Mouse (Mus musculus) heart, postnatal 4 days (tissue): Measurements from ENCODE around the gene 4930596D02Rik. TPM values are rescaled to one million over a fixed set of nuclear protein-coding genes. Genes with fewer than 3 reads are reported as not detected.

Source experiments
- DNase-seq: peaks from one replicate; pipeline ENCODE4 v3.0.0; 2021
- total RNA-seq, 2 experiments: library from RNA; stranded (reverse); gene quantifications; 2 replicates each; pipeline ENCODE4 v1.2.3; 2021

4930596D02Rik gene
- not detected for total RNA-seq

DNA sequence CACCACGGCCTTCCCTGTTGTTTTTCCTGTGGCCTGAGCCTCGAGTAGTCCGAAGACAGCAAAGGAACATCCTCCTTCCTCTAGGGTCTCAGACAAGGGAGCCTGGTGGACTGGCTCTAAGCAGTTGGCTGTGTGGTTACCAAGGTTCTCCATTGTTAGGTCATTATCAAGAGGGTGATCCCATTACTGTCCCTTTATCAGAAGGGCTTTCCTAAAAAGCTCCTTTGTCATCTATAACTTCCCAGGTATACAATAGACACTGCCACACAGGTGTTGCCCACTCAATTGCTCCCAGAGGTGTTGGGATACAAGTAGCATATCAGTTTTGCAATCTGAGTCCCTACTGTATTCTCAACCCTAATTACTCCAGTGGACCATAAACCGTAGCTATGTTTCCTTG, at the start of gene 4930596D02Rik:
Gene 4930596D02Rik, minus strand, starts transcription at position 101 of the 400 bp plus-strand sequence.
- no peak for DNase-seq

DNA sequence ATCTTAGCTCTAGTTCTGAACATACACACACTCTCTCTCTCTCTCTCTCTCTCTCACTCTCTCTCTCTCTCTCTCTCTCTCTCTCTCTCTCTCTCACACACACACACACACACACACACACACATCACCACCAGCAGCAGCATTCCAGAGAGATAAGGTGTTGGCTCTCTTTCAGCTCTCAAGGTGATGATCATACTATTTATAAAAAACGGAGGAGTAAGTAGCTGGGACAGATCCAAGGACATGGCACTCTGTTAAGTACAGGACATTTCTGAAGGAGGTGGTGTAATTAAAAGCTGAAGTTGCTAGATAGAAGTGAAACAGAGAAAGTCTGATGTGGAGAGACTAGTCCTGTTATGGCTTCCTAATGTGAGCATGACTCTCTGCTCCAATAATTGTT, 41.5 kb upstream of the 4930596D02Rik start:
- peak; percentile 33 for DNase-seq

DNA sequence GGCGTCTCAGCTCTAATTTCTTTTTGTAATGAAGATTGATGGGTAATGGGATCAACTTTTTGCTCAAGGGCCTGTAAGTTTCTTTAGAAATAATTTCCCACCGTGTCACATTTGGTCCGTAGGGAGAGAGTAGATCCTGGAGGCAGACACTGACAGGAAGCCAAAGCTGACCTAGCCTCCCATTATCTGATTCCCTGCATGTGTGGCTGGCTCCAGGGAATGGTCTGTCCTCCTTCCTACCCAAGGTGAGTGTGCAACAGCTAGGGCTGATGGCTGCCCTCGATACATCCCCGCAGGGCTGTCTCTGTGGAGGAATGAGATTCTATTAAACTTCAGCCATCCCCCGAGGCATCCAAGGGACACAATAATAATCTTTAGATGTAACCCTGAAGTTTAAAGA, 33.5 kb upstream of the 4930596D02Rik start:
- no peak for DNase-seq

DNA sequence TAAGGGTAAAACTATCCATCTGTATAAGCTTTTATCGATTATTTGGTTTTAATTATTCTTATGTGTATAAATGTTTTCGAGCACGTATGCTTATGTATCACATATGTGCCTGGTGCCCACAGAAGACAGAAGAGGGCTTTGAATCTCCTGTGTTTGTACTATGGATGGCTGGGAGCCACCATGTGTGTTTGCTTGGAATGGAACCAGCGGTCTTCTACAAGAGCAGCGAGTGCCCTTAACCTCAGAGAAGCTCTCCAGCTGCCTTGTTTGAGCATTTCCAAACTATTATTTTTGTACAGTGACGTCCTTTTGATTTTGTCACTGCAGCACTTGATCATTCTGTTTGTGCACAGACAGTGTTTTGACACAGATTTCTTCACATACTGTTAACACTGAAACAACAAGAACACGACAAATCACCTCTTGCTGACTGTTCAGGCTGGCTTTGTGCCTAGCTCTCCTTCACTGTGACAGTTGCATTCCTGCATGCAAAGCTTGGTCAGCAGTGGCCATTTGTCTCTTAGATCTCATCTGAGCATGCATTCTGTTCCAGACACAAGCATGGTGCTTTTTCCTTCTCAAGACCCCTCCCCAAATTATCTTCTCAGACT, 30.4 kb upstream of the 4930596D02Rik start:
- DNase-seq, result no peak

DNA sequence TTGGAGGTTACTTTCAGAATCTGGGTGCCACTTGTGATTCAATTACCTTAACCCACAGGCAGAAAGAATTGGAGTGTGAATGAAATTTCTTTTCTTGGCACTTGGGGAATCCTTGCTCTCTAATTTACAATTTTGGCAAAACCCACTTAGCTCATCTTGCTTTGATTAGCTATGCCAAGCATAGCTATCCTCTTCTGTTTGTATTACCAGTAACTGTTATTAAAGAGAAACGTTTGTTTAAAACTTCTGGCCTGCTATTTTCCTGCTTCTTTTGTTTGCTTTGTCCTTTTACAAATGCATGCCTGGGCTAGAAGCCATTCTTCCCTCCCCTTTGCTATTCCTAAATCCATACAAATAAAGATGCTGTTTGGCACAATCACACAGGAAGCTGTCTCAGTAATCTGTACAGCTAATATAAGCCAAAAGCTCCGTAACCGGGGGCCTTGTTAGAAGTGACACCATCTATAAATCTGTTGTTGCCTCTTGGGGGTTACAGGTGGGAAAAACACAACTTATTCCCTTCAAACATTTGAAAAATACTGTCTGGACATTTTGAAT, 19.0 kb downstream of the 4930596D02Rik start:
- DNase-seq, result no peak

DNA sequence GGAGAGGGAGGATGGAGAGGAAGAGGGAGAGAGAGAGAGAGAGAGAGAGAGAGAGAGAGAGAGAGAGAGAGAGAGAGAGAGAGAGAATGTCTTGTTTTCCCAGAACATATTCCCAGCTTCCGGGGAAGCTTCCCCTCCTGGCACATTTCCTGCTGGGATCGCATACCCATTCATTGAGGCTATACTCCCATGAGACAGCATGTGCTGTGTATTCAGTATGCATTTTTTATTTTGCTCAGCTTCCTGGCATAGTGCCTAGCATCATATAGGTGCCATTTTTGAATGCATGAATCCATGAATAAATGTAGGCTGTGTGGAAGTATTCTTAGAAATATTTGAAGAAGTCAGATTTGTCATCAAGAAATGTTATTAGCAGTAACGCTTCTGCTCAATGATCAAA, 31.7 kb downstream of the 4930596D02Rik start:
- no peak for DNase-seq

DNA sequence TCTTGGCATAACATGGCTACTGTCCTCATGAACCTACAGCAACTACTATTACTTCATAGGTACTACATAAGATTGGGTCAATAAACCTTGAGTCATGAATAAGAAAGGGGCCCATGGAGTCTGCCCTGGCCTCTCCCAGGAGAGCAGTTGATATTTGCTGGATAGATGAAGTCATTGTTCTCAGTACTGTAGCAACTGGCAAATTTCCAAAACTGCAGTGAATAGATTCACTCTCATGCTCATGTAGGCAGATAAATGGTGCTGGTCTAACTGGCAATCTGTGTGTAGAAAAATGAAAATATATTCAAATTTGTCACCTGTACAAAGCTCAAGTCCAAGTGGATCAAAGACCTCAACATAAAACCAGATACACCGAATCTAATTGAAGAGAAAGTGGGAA, 38.5 kb downstream of the 4930596D02Rik start:
- no peak for DNase-seq
